Mouse (Mus musculus) skeletal muscle tissue, adult 2 months (tissue): Measurements from ENCODE around the gene Ncdn.
A peak's percentile ranks its signal among the peaks of the same experiment; 100 is the strongest.

Experiments used
- DNase-seq: peaks from one replicate; pipeline ENCODE4 v3.0.0-alpha.2; 2012; ENCODE audit warnings: low read depth, low spot score

Ncdn gene

DNA sequence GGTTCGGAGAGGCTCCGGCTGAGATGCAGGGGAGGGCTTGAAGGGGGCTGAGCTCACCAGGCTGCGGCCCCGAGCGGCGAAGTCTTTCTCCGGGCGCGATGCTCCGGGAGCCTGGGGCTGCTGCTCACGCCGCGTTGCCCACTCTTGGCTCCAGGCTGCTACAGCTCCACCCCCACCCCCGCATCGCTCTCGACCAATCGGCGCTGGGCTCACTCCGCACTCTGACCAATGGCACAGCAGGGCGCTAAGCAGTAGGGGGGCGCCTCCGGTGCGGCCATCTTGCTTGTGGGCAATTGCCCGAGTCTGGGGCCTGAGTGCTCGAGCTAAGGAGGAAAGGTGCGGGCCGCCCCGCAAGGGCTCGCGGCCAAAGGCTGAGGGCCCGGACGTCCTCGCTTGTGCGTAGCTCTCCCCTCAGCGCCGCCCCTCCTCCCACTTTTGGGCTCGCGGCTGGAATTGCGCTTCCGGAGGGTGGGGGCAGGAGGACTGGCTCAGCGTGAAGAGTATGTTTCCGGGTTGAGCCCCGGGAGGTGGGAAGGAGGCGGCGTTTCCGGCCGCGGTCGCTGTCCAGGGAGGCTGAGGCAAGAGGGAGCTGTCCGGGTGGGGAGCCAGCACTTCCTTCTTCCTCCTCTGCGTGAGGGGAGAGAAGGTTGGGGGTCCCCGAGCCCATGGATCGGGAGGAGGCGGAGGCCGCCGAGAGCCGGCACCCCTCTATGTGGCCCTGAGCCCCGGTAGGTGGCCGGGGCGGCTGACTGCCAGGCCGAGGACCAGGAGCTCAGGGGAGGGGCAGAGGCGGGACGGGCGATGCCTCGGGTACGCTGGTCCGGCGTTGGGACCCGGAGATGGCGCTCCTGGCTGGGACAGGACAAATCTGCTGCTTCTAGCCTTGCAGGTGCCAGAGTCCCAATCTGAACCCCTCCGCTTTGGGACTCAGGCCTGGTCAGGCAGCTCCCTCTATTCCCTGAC, at the start of gene Ncdn, which contains the start of gene AU040320:
Gene Ncdn (minus strand): TSS at position 171 of the 963 bp plus-strand sequence.
Gene AU040320 (plus strand): TSS at position 277 of the 963 bp plus-strand sequence.
- DNase-seq, result peak; percentile 93

GRCm38 (mm10) chr4:126802174-126802573, 48.9 kb upstream of the Ncdn start:
- no peak for DNase-seq

- no peak for DNase-seq
Observed at GRCm38 (mm10) chr4:126792341-126793102, 39.3 kb upstream of the Ncdn start.

- DNase-seq, result no peak
Observed at GRCm38 (mm10) chr4:126782996-126783395, 29.8 kb upstream of the Ncdn start.

GRCm38 (mm10) chr4:126782512-126782911, 29.3 kb upstream of the Ncdn start:
- DNase-seq, result no peak

- no peak for DNase-seq
Observed at GRCm38 (mm10) chr4:126781871-126782270, 28.6 kb upstream of the Ncdn start.

GRCm38 (mm10) chr4:126779826-126780775, 26.9 kb upstream of the Ncdn start:
- DNase-seq, result no peak

- DNase-seq, result no peak
Observed at GRCm38 (mm10) chr4:126779148-126779581, 25.9 kb upstream of the Ncdn start.

GRCm38 (mm10) chr4:126775182-126775581, 21.9 kb upstream of the Ncdn start:
- DNase-seq, result no peak

- DNase-seq, result no peak
Observed at GRCm38 (mm10) chr4:126773871-126774270, 20.6 kb upstream of the Ncdn start.

- no peak for DNase-seq
Observed at GRCm38 (mm10) chr4:126770831-126771230, 17.6 kb upstream of the Ncdn start.

DNA sequence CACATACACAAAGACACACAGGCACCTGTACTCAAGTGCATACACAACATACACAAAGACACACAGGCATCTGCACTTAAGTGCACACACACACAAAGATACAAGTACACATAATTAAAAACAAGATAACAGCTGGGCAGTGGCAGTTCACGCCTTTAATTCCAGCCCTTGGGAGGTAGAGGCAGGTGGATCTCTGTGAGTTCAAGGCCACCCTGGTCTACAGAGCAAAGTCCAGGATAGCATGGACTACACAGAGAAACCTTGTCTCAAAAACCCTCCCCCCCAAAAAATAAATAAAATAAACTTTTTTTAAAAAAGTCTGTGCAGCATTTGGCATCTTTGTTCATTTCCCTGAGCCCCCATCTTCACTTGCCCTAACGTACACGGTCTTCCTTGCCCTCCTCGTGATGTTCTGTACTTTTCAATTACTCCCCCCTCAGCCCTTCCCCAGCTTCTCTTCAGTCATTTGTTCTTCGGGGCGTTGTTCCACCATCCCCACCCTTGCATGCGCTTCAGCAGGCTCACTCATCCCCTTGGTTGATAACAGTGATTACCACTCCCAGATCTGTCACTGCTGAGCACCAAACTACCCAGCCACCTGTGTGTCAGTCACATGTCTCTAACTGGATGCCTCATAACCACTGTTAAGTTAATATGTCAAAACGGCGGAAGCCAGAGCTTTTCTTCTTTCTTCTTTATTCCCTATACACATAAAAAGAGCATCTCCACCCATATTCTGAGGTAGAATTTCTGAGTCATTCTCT, 16.7 kb upstream of the Ncdn start:
- no peak for DNase-seq

- DNase-seq, result no peak
Observed at GRCm38 (mm10) chr4:126763483-126763882, 10.2 kb upstream of the Ncdn start.

DNA sequence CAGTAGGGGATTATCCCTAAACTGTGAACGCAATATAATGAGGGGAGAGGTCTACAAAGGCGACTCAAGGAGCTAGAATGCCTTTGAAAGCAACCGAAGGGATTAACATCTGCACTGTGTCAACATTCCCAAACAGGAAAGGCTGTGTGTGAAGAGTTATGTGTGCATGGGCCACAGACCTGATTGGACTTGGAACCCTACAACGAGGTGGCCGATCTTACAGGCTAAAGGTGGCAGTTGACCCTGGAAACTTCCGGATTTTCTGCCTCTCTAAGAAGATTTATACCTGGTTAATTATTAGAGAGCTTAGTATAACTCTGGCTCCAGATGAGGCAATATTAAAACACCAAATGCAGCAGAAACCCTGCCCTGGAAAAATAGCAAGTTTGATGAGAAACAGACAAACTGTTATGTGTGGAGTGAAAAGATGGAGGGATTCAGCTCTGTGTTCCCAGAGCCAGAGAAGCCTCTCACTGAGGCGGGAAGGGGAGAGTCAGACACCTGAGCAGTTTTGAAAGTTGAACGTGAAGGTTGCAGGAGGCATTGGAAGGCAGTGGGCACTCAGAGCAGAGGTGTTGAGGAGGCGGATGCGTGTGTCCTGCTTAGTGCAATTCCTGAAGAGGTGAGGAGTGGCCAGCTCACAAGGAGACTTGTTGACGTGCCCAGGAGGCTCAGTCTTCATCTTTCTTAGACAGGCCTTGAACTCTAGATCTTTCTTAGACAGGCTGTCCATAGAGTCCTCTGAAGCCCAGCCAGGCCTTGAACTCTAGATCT, 9.5 kb upstream of the Ncdn start:
- DNase-seq, result no peak

GRCm38 (mm10) chr4:126759435-126759834, 6.2 kb upstream of the Ncdn start:
- no peak for DNase-seq

GRCm38 (mm10) chr4:126758299-126758698, 5.1 kb upstream of the Ncdn start:
- no peak for DNase-seq

GRCm38 (mm10) chr4:126756766-126757165, 3.5 kb upstream of the Ncdn start:
- DNase-seq, result no peak

DNA sequence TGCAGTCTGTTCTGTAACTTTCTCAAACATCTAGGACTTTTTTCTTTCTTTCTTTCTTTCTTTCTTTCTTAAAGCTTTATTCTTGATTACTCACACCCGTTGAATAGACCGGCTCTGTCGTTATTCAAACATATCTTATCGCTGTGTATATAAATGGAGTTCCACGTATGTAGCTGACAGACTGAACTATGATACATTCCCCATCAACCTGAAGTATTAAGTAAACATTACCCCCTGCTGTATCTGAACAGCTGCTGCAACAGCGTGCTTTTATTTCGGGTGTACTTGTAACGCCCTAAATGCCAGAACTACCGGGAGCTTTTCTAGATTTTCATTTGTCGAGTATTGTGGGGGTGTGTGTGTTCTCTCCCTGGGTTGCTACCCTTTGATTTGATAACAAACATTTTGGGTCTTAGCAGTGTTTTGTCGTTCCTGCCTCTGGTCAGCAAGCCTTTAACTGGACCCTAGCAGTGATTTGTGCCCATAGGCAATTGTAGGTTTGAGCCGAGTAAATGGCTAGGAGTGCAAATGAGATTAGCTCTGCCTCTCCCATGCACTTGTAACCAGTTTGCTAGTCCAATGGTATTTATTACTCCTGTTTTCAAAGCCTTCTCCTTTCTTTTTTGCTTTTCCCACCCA, 1.6 kb upstream of the Ncdn start:
- no peak for DNase-seq

DNA sequence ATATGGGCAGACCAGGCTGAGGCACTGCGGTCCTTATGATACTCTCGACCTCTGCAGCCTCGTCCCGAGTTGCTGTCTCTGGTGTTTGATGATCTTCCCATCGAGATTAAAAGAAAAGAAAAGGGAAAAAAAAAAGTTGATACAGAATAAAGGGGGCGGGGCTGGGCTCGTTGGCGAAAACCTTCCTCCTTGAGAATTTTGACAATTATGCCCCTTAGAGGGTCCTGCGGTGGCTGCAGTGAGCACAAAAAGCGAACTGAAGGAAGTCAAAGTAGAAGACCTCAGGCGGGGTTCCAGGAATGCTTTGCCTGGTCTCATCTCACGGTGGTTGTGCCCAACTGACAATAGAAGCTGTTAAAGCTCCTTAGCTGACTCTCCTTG, 983 bp upstream of the Ncdn start:
- DNase-seq, result no peak
